Mouse (Mus musculus): ENCODE data around the gene Stxbp5. TPM values are rescaled to one million over a fixed set of nuclear protein-coding genes. Genes with fewer than 3 reads are reported as not detected.

Gene Stxbp5
- total and polyA plus RNA-seq, 3 experiments = 12.3 to 82.2 (median 19.6) TPM

DNA sequence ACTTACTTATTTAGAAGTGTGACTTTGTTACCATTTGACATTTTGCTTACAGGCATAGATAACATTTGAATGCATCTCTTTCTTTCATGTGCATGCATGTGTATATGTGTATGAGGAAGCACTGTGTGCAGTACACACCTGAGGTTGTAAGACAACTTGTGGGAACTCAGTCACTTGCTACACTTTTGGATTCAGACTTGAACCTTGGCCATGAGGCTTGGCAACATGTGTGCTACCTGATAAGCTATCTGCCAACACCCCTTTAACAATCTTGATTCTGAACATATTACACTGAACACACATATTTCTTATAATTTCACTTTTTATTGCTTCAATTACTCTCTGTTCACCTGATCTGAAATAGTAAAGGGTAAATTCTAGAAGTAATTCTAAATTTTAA, 106.5 kb downstream of the Stxbp5 start:
- Histone ChIP-seq H3K27me3 (ENCODE audit: control insufficient read depth in 1 of 2, insufficient read depth in 2 of 2, low read length in 2 of 2) (no peaks in the 10 kb centered on the region), H3K79me2 (ENCODE audit: control insufficient read depth, insufficient read depth, low read length, poor library complexity) (no peaks in the 10 kb centered on the region), H3K4me1 (ENCODE audit: control insufficient read depth in 1 of 2, insufficient read depth in 2 of 2, low read length in 2 of 2) (no peaks in the 10 kb centered on the region; a peak in 1 of 4 replicates), H3K9me3 (replicated peaks; ENCODE audit: insufficient read depth, low read length) (no peaks in the 10 kb centered on the region), H3K4me3 (ENCODE audit: control insufficient read depth in 1 of 2, insufficient read depth in 1 of 2, low read depth in 2 of 2, low read length in 2 of 2) (no peak overlapping the region), H3K27ac (ENCODE audit: control insufficient read depth, low read depth, low read length) (no peak overlapping the region), H3K36me3 (ENCODE audit: control insufficient read depth in 1 of 2, insufficient read depth in 2 of 2, low read length in 2 of 2) (peaks cover 3 to 5% of the 10 kb centered on the region in 2 experiments), H3K9ac (ENCODE audit: control insufficient read depth, low read depth, low read length, poor library complexity, severe bottlenecking) (no peak overlapping the region)
- 0 out of 2 replicates have a peak, but pooled peaks have one; percentile 4 for TF ChIP-seq GATA1 (IDR thresholded peaks at IDR 0.05; ENCODE audit: low read depth, low read length)
- TF ChIP-seq RCOR1 (IDR thresholded peaks at IDR 0.05; ENCODE audit: low read depth, low read length) = no peak
- TF ChIP-seq MAZ (IDR thresholded peaks at IDR 0.05; ENCODE audit: low read depth, low read length) = no peak
- TF ChIP-seq ELF1 (IDR thresholded peaks at IDR 0.05; ENCODE audit: low read depth, low read length) = no peak
- no peak for TF ChIP-seq JUND (IDR thresholded peaks at IDR 0.05; ENCODE audit: low read depth, low read length)
- no peak for TF ChIP-seq ZMIZ1 (IDR thresholded peaks at IDR 0.05; ENCODE audit: low read depth, low read length)
- peak; percentile 13 for DNase-seq (ENCODE audit: low read depth, low spot score)

DNA sequence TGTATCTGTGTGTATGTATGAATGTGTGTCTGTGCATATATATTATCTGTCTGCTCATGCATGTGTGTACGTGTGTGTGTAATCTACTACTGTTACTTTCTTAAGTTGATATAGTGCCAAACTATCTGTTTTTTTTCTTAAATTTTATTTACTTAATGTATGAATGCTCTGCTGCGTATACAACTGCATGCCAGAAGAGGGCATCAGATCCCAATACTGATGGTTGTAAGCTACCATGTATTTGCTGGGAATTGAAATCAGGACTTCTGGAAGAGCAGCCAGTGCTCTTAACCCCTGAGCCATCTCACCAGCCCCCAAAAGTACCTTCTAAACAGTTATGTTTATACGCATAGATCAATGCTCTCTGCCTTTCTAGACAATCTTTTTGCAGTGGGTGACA, 109.9 kb downstream of the Stxbp5 start:
- TF ChIP-seq GATA1 (IDR thresholded peaks at IDR 0.05; ENCODE audit: low read depth, low read length) (no peak), E2F4 (IDR thresholded peaks at IDR 0.05; ENCODE audit: borderline replicate concordance, low read depth, low read length) (no peak), KAT2A (conservative IDR thresholded peaks at IDR 0.05; ENCODE audit: low read depth, low read length) (no peak), ZMIZ1 (IDR thresholded peaks at IDR 0.05; ENCODE audit: low read depth, low read length) (no peak), SMC3 (IDR thresholded peaks at IDR 0.05; ENCODE audit: low read depth, low read length) (peak; percentile 44), MYC (IDR thresholded peaks at IDR 0.05; ENCODE audit: low read depth, low read length) (no peak), POLR2AphosphoS5 (IDR thresholded peaks at IDR 0.05; ENCODE audit: borderline replicate concordance, low read depth, low read length) (no peak), MAZ (IDR thresholded peaks at IDR 0.05; ENCODE audit: low read depth, low read length) (no peak), NRF1 (IDR thresholded peaks at IDR 0.05; ENCODE audit: insufficient read depth, low read depth, low read length, poor library complexity, severe bottlenecking) (no peak), MAX (IDR thresholded peaks at IDR 0.05; ENCODE audit: low read length) (no peak), EP300 (IDR thresholded peaks at IDR 0.05; ENCODE audit: low read depth in 1 of 2, low read length in 2 of 2) (no peak), TBP (IDR thresholded peaks at IDR 0.05; ENCODE audit: low read depth, low read length) (no peak), GABPA (IDR thresholded peaks at IDR 0.05; ENCODE audit: low read depth, low read length) (no peak), TAL1 (IDR thresholded peaks at IDR 0.05; ENCODE audit: low read length) (no peak), ZNF384 (IDR thresholded peaks at IDR 0.05; ENCODE audit: low read depth, low read length) (no peak), CTCF (IDR thresholded peaks at IDR 0.05 in 2 of 3, conservative IDR thresholded peaks at IDR 0.05 in 1 of 3; ENCODE audit: control insufficient read depth in 1 of 3, insufficient read depth in 1 of 3, low read depth in 2 of 3, low read length in 3 of 3, poor library complexity in 1 of 3, severe bottlenecking in 1 of 3) (peak in 2 of 3 experiments; percentile 16 to 40; a peak in 2 of 6 replicates), RCOR1 (IDR thresholded peaks at IDR 0.05; ENCODE audit: low read depth, low read length) (no peak), RAD21 (IDR thresholded peaks at IDR 0.05; ENCODE audit: low read depth, low read length) (peak; percentile 29), JUND (IDR thresholded peaks at IDR 0.05; ENCODE audit: low read depth, low read length) (no peak), SIN3A (IDR thresholded peaks at IDR 0.05; ENCODE audit: low read length) (no peak), ZC3H11A (IDR thresholded peaks at IDR 0.05; ENCODE audit: low read depth, low read length) (no peak), CHD2 (IDR thresholded peaks at IDR 0.05; ENCODE audit: low read length) (no peak), ETS1 (IDR thresholded peaks at IDR 0.05; ENCODE audit: low read depth, low read length) (no peak), MYB (IDR thresholded peaks at IDR 0.05; ENCODE audit: low read depth, low read length) (no peak)
- DNase-seq (ENCODE audit: low read depth, low spot score) = peak; percentile 33
- H3K36me3 ChIP-seq (ENCODE audit: control insufficient read depth in 1 of 2, insufficient read depth in 2 of 2, low read length in 2 of 2) = peaks cover 3% of the 10 kb centered on the region in 2 experiments

More for the DNA sequence above, 109.9 kb downstream of the Stxbp5 start:
- H3K79me2 ChIP-seq (ENCODE audit: control insufficient read depth, insufficient read depth, low read length, poor library complexity) = no peaks in the 10 kb centered on the region
- no peaks in the 10 kb centered on the region for H3K27me3 ChIP-seq (ENCODE audit: control insufficient read depth in 1 of 2, insufficient read depth in 2 of 2, low read length in 2 of 2)
- H3K4me1 ChIP-seq (ENCODE audit: control insufficient read depth in 1 of 2, insufficient read depth in 2 of 2, low read length in 2 of 2) = no peaks in the 10 kb centered on the region; a peak in 1 of 4 replicates
- no peak overlapping the region for H3K4me3 ChIP-seq (ENCODE audit: control insufficient read depth in 1 of 2, insufficient read depth in 1 of 2, low read depth in 2 of 2, low read length in 2 of 2)
- H3K9me3 ChIP-seq (replicated peaks; ENCODE audit: insufficient read depth, low read length) = no peaks in the 10 kb centered on the region
- H3K27ac ChIP-seq (ENCODE audit: control insufficient read depth, low read depth, low read length) = no peak overlapping the region
- H3K9ac ChIP-seq (ENCODE audit: control insufficient read depth, low read depth, low read length, poor library complexity, severe bottlenecking) = no peak overlapping the region

Measured in MEL (cell line).